Mouse (Mus musculus) heart, embryonic 14.5 days (tissue): ENCODE results near the gene Ctps2. TPM values are rescaled to one million over a fixed set of nuclear protein-coding genes. Genes with fewer than 3 reads are reported as not detected.

ENCODE experiments used
- ATAC-seq: fragments of 200-750 bp; cut with Nextera tagmentation; 2 replicates; pipeline ENCODE4 v1.8.0; 2017; ENCODE audit warnings: low read depth, moderate TSS enrichment; ENCODE audit not compliant: insufficient number of reproducible peaks, insufficient read depth, low FRiP score
- H3K27ac ChIP-seq, 2 experiments: fragments of 200-500 bp in 1 of 2; fragments of 300-500 bp in 1 of 2; sonication (generic) in 1 of 2; replicated peaks in 1 of 2; 2 replicates each; pipeline ENCODE4 v1.5.1; 2012 to 2014; ENCODE audit warnings: low read depth in 2 of 2, low read length in 2 of 2, control low read depth in 1 of 2, mild to moderate bottlenecking in 1 of 2, mixed read lengths in 1 of 2; ENCODE audit not compliant: control insufficient read depth in 1 of 2, insufficient read depth in 1 of 2
- H3K27me3 ChIP-seq: fragments of 300-500 bp; sonication (generic); 2 replicates; pipeline ENCODE4 v1.6.1; 2014; ENCODE audit warnings: mild to moderate bottlenecking, low read length, control low read depth; ENCODE audit not compliant: control insufficient read depth, insufficient read depth
- H3K36me3 ChIP-seq: fragments of 300-500 bp; sonication (generic); 2 replicates; pipeline ENCODE4 v1.6.1; 2014; ENCODE audit warnings: mild to moderate bottlenecking, control low read depth, low read length, mixed read lengths; ENCODE audit not compliant: control insufficient read depth, insufficient read depth
- H3K4me1 ChIP-seq, 2 experiments: fragments of 200-500 bp in 1 of 2; fragments of 300-500 bp in 1 of 2; sonication (generic) in 1 of 2; 2 replicates each; pipeline ENCODE4 v1.6.1; 2012 to 2014; ENCODE audit warnings: low read length in 2 of 2, control low read depth in 1 of 2, mixed read lengths in 1 of 2; ENCODE audit not compliant: control insufficient read depth in 2 of 2, insufficient read depth in 2 of 2
- H3K4me2 ChIP-seq: fragments of 300-500 bp; sonication (generic); 2 replicates; pipeline ENCODE4 v1.6.1; 2014; ENCODE audit warnings: mild to moderate bottlenecking, low read length
- H3K4me3 ChIP-seq, 2 experiments: fragments of 200-500 bp in 1 of 2; fragments of 300-500 bp in 1 of 2; sonication (generic) in 1 of 2; 2 replicates each; pipeline ENCODE4 v1.5.1; 2012 to 2014; ENCODE audit warnings: low read length in 2 of 2, mild to moderate bottlenecking in 2 of 2, control low read depth in 1 of 2, low read depth in 1 of 2, moderate library complexity in 1 of 2; ENCODE audit not compliant: control insufficient read depth in 1 of 2, insufficient read depth in 1 of 2
- H3K9ac ChIP-seq: fragments of 300-500 bp; sonication (generic); 2 replicates; pipeline ENCODE4 v1.6.1; 2014; ENCODE audit warnings: mild to moderate bottlenecking, low read length
- H3K9me3 ChIP-seq: fragments of 300-500 bp; sonication (generic); 2 replicates; pipeline ENCODE4 v1.6.1; 2016; ENCODE audit warnings: low read length, control low read depth; ENCODE audit not compliant: control insufficient read depth
- WGBS: fragments of 180-500 bp; shearing (Covaris S2); extraction: QIAGEN DNeasy Blood & Tissue Kit; methylation state at CpG from one replicate; pipeline ENCODE4 v1.1.7; 2014; 5-methylcytosine and 5-hydroxymethylcytosine counted together
- polyA plus RNA-seq: library from polyadenylated mRNA; unstranded; fragments of >200 nt; fragmentation: Nextera tagmentation; extraction: Ambion mirVana; gene quantifications from 2 replicates; pipeline ENCODE4 v1.2.1, GENCODE M21; 2014

Ctps2 gene
- polyA plus RNA-seq, 1 experiment from 2014 or later = 68.3 TPM

DNA sequence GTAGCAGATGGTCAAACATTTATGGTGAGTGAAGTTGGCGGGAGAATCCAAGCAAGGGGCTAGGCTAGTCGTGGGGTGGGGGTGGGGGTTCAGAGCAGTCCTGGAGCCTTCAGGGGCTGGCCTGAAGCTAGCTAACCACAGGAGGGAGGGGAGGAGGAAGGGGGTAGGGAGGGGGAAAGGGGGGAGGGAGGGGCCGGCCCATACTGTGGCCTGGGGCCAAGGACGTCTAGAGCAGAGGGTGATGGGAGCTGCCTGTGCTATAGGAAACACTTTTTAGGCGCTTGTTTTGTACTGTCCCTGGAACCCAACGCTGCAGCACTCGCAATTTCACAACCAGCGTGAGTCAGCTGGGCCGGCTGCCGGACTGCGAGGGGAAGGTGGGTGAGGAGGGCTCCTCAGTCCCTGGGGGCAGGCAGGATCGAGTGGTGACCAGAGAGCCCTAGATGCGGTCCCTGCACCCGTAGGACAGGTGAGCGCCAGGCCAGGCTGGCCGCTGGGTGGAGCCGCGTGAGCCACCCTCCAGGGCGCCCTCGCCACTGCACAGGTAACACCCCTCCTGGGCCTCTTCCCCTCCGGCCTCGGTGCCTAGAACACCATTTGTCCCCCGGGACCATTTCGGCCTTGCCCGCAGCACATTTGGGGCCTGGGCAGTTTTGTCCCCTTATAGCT lies 467 bp downstream of the Ctps2 start:
- Histone ChIP-seq H3K9ac (peak overlapping the region; percentile 75), H3K36me3 (no peaks in the 10 kb centered on the region), H3K27ac (peak overlapping the region; percentile 61 to 85), H3K4me1 (no peaks in the 10 kb centered on the region), H3K9me3 (no peaks in the 10 kb centered on the region), H3K4me3 (peak overlapping the region; percentile 64 to 86), H3K4me2 (peak overlapping the region; percentile 65), H3K27me3 (no peaks in the 10 kb centered on the region)
- 16% methylated on average over 21 of the region's 25 CpGs for WGBS
- peak; percentile 90 for ATAC-seq

- WGBS = 22% methylated on average over 29 of the region's 29 CpGs
Observed at GRCm38 (mm10) chrX:162902040-162902734, 1.1 kb downstream of the Ctps2 start.

GRCm38 (mm10) chrX:162907554-162907953 lies 6.5 kb downstream of the Ctps2 start:
- Histone ChIP-seq H3K9ac (no peak overlapping the region), H3K27ac (no peak overlapping the region), H3K36me3 (peaks cover 17% of the 10 kb centered on the region), H3K27me3 (no peaks in the 10 kb centered on the region), H3K4me2 (no peak overlapping the region), H3K9me3 (no peaks in the 10 kb centered on the region), H3K4me3 (no peak overlapping the region), H3K4me1 (no peaks in the 10 kb centered on the region)
- 70% methylated on average over 3 of the region's 3 CpGs for WGBS
- ATAC-seq = no peak

More at GRCm38 (mm10) chrX:162902040-162902734, 1.1 kb downstream of the Ctps2 start:
- Histone ChIP-seq H3K27ac (peak overlapping the region; percentile 61 to 85), H3K9me3 (no peaks in the 10 kb centered on the region), H3K4me3 (peak overlapping the region; percentile 64 to 86), H3K9ac (peak overlapping the region; percentile 75), H3K27me3 (no peaks in the 10 kb centered on the region), H3K36me3 (no peaks in the 10 kb centered on the region), H3K4me2 (peak overlapping the region; percentile 65), H3K4me1 (no peaks in the 10 kb centered on the region)
- peak; percentile 64 for ATAC-seq

DNA sequence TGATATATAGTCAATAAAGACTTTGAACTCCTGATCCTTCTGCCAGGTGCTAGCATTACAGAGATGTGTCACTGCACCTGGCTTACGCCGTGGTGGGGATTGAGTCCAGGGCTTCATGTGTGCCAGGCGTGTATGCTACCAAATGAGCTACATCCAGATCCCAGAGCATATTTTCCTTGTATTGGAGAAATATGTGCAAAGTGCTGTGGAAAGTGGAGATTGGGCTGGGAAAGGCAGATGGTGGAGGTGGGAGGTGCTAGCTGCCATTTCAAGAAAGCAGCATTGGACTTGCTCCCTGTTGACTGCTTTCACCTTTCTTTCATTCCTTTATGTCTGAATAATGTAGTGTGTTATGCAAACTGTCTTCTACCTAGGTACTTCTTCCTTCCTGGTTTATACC lies 12.6 kb downstream of the Ctps2 start:
- 93% methylated on average over 3 of the region's 3 CpGs for WGBS
- Histone ChIP-seq H3K27ac (no peak overlapping the region), H3K27me3 (no peaks in the 10 kb centered on the region), H3K9me3 (no peaks in the 10 kb centered on the region), H3K9ac (no peak overlapping the region), H3K4me1 (no peaks in the 10 kb centered on the region), H3K4me3 (no peak overlapping the region), H3K4me2 (no peak overlapping the region), H3K36me3 (peaks cover 29% of the 10 kb centered on the region)
- no peak for ATAC-seq

- no peak overlapping the region for H3K27ac ChIP-seq
- ATAC-seq = no peak
- 29% methylated on average over 5 of the region's 5 CpGs for WGBS
Observed at GRCm38 (mm10) chrX:162915697-162916096, 14.7 kb downstream of the Ctps2 start.

GRCm38 (mm10) chrX:162921487-162922125 lies 20.6 kb downstream of the Ctps2 start:
- no peaks in the 10 kb centered on the region for H3K4me1 ChIP-seq
- H3K4me3 ChIP-seq = no peak overlapping the region
- WGBS = 78% methylated on average over 8 of the region's 8 CpGs
- no peaks in the 10 kb centered on the region for H3K27me3 ChIP-seq
- no peaks in the 10 kb centered on the region for H3K9me3 ChIP-seq
- H3K36me3 ChIP-seq = peaks cover 26% of the 10 kb centered on the region; the same call in 1 of the 2 replicates
- no peak overlapping the region for H3K9ac ChIP-seq
- no peak for ATAC-seq
- H3K4me2 ChIP-seq = no peak overlapping the region
- no peak overlapping the region for H3K27ac ChIP-seq

More at GRCm38 (mm10) chrX:162915697-162916096, 14.7 kb downstream of the Ctps2 start:
- Histone ChIP-seq H3K4me1 (no peaks in the 10 kb centered on the region), H3K27me3 (no peaks in the 10 kb centered on the region), H3K4me2 (no peak overlapping the region), H3K4me3 (no peak overlapping the region), H3K9ac (no peak overlapping the region), H3K9me3 (no peaks in the 10 kb centered on the region), H3K36me3 (peaks cover 26% of the 10 kb centered on the region)

- ATAC-seq = no peak
- H3K4me1 ChIP-seq = no peaks in the 10 kb centered on the region
- peaks cover 45% of the 10 kb centered on the region for H3K36me3 ChIP-seq
- no peaks in the 10 kb centered on the region for H3K27me3 ChIP-seq
- H3K4me3 ChIP-seq = no peak overlapping the region
- H3K4me2 ChIP-seq = no peak overlapping the region
- no peaks in the 10 kb centered on the region for H3K9me3 ChIP-seq
- no peak overlapping the region for H3K9ac ChIP-seq
- 82% methylated on average over 2 of the region's 2 CpGs for WGBS
- H3K27ac ChIP-seq = no peak overlapping the region
Observed at GRCm38 (mm10) chrX:162931467-162931866, 30.4 kb downstream of the Ctps2 start.
